Mouse (Mus musculus) gastrocnemius, adult 18-20 months (tissue): ENCODE results near the gene Mllt10. TPM values are rescaled to one million over a fixed set of nuclear protein-coding genes. Genes with fewer than 3 reads are reported as not detected.

ENCODE experiments used
- DNase-seq: peaks from one replicate; pipeline ENCODE4 v3.0.0; 2021; ENCODE audit warnings: low spot score
- total RNA-seq, 2 experiments: library from RNA; stranded (reverse); gene quantifications; 2 replicates each; pipeline ENCODE4 v1.2.3; 2021

Gene Mllt10
- total RNA-seq, 2 experiments from 2014 or later: 21.8 to 23.2 TPM

DNA sequence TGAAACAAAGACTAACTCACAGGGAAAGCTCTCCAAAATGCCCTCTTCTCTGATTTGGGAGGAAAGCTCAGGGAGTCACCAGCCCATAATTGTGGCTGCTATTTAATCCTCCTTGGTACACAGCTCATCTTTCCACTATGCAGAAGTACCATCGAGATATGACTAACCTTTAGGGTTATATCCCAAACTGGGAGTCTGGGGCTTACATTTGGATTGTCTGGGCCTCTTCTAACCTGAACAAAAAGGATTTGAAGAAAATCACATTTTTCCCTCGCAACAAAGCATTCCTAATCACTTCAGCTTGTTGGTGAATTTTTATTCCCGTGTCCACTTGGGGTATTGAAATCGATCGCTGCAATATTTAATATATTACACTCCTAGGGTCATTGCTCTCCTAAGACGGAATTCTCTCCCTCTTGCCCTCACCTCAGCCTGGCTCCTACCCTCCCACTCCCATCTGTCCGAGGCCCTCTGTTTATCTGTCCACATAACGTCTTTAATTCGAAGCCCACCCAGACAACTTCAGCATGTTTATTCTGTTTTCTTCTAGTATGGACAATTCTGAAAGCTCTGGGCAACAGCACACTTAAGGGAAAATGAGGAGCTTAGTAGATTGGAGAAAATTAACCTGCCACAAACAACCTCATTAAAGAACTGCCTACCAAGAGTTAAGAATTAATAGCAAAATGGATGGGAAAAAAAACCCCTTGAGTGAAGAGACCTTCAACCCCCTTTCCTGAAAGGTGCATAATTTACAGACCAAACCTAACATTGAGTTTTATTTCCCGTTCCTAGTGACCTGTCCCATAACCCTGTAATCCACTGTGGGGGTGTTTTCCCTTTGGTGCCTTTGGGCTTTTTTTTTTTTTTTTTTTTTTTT is 20.4 kb upstream of the Mllt10 start:
- no peak for DNase-seq

DNA sequence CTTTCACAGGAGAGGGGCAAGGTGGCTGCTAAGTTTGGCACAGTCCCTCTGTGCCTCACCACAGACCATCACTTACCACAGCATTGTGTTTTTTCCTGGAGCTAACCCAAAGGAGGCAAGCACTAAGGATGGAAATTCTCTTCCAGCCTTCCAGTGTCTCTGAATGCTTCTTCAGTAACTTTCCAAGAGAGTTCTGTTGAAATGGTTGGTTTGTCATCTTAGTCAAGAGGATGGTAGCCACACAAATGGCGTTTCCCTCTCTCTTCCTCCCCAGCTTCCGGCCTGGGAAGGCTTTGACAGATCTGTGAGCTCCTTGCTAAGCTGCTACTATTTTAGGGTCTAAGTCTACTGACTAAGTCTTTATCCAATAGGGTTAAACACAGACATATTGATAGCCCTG is 17.5 kb upstream of the Mllt10 start, which contains the start of gene A930004D18Rik:
Gene A930004D18Rik (minus strand): TSS at position 247 of the 400 bp plus-strand sequence.
- DNase-seq: no peak

DNA sequence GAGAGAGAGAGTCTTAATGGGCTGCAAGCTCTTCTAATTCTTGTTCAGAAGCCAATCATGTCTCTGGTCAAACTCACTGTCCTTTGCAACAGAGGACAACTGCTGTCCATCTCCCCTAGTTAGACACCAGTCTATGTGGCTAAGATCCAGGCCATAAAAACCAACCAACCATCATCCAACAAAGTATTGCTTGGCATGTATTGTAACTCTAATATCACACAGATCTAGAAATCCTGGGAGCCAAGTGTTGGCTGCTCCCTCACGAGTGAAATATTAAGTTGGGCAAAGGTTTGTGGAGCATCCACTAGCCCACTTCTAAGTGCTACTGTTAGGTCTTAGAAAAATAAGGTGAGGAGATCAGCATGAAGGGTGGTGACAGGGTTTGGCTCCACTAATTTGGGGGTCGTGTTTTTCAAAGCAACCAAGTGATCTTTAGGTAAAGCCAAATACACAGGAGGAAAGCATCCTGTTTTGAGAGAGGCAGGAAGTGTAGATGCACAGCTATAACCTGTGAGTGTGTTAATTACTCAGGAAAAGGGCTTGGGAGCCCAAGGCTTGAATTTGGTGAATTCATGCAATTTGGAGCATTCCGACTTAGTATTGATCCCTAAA is 16.8 kb upstream of the Mllt10 start:
- DNase-seq: no peak

DNA sequence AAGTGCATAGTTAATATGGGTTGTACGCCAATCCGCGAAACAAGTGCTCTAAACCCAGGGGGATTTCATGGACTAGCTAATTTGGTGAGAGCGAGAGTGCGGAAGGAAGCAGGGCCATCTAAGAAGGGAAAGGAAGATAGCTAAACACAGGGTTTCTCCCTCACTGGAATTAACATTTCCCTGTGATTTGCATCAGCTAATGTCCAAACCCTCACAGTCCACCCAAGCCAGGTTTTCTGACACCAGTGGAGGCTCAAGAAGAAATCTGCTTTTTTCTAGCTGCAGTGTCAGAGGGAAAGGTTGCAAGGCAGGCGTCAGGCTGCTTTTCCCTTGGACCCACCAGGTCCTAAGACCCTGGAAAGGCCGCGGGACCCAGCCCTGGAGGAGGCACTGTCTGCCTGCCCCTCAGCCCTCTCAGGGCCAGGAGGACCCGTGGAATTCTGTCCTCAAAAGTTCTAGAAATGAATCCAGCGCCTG is 16.1 kb upstream of the Mllt10 start:
- no peak for DNase-seq

DNA sequence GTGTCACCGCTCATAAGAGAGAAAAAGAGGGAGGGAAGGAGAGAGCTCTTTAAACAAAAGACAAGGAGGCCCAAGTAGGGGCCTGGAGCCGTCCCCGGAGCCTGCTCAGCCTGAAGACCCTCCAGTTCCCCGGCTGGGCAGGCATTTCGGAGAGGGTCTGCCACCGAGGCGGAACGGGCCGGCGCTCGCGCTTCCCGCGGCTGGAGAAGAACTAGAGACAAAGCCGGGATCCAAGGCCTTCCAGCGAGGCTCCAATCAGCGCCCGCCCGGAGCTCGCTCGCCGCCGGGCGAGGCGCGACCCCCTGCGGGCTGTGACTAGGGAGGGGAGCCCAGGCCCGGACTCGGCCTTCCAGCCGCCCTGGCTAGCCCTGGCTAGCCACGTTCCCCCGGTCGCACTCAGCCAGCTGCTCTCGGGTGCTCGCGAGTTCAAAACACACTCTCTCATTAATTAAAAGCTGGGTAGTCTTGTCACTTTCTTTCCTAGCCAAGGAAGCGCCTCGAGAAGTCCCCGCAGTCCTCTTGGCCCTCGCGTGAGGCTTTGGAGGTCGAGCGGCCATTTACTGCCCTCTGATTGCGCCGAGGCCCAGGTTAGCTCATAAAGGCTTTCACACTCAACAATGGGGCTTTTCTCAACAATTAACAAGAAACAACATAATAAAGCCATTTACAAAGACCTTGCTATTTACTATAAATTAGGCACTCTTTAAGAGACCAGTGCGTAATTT is 15.3 kb upstream of the Mllt10 start:
- no peak for DNase-seq

DNA sequence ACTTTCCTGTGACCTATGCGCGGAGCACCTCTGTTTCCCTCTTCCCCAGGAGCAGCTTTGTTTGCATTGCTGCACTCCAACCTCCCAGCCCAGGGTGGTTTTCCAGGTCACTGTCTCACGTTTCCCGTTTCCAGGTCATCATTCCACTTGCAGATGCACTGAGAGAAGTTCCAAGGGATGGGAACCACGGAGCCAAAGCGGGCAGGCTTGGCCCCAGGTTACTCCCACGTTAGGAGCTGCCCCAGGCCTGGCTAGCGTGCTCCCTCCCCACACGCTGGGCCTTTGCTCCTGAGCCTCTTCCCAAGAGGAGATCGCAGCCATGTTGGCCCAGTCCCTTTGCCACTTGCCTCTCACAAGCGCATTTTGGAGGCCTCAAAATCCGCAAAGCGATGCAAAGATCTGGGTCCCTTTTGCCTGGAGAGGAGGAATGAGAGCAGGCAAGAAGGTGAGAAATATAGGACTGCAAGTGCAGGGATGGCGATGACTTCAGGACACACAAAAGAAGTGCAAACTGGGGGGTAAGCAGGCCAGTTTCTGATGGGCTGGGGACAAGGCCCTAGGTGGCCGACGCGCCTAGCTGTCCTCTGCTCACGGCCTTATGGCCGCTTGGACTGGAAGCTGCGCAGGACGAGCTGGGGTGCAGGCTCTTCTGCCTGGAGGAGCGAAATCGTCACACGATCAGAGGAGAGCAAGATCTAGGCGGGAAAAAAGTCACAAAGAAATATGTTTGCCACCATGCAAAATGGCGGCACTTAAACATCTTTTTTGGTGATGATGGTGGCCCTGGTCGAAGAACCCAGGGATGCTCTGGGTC is 14.5 kb upstream of the Mllt10 start:
- DNase-seq: no peak

DNA sequence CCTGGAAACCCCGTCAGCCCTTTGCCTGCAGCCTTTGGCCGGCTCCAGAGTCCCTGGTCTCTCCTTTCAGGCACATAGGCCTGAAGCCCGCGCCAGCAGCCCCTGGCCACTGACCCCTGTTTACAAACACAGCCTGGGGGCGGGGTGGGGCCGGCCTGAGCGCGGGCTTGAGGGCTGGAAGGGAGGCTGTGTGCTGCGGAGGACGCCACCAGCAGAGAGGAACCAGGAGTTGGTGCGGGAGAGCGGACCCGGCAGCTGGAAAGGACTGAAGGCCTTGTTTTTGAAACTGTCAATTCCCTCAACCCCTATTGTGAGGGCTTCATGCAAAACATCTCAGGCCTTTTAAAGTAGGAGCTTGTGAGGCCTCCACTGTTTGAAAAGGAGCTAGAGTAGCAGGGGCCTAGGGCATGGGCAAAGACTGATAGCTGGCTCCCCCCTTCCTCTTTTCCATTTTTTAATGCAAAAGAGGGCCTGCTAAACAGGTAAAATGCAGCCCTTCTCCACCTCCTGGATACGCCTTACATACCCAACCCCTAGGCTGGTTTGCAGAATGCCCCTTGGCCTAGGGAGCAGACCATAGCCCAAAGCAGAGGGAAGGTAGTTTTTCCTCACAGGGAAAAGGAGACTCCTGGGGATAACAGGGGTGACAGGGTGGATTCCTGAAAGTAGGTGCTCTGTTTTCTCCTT is 13.7 kb upstream of the Mllt10 start:
- no peak for DNase-seq

DNA sequence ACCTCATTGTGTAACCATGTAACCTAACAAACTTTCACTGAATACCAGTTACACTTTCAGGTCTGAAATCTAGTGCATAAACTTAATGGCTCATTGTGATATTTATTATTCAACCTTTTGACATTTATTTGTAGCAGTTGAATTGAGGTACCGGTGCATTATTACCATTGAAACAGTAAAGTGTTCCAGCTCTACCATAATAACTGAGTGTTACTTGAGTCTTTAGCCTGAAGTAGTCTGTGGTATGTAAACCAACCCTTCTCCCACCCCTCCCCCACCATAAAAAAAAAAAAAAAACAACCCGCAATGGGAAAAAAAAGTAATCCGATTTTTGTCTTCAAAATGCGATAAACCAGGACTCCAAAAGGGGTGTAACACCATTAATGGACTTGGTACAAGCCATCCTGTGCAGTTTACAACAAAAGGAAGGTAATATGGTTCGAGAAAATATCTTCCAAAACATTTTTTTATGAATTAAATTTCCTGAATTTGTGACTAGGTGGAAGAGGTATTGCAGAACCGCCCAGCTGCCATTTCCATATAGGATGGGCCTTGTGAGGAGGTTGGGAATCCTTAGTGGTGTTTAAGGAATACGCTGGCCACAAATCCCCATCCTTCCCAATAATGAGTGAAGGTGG is 9.8 kb upstream of the Mllt10 start:
- no peak for DNase-seq

DNA sequence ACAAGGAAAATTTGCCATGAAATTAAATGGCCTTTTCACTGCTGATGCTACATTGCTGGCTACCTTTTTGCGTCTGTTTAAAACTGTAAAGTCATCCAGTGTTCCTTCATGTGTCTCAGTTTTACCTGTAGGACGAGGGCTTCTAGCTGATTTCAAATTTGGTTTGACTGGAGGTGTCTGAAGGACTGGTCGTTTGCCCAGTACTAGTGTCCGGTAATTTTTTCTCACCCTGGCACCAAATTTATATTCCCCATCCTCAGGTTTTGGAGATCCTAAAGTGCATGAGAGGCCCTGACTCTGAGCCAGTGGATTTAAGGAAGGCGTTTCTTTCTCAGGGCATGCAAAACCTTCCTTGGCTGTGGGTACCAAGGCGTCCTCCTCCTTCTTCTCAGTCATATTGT is 9.3 kb upstream of the Mllt10 start:
- no peak for DNase-seq

DNA sequence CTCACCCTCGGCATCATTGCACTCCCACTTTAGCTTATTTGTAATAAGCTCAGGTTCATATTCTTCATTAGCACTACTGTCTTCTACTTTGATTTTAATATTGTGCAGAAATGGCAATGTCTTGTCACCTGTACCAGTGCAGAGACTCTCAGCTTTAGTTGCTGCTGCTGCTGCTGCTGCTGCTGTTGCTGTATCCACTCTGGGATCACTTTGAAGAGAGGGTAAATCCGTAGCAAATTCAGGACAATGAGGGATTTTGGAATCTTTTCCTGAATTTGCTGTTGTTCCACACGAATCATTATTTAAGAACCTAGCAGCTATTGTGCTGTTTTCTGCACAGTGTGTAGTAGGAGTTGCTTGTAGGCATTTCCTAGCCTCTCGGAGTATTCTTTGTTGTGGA is 8.9 kb upstream of the Mllt10 start:
- DNase-seq: no peak

DNA sequence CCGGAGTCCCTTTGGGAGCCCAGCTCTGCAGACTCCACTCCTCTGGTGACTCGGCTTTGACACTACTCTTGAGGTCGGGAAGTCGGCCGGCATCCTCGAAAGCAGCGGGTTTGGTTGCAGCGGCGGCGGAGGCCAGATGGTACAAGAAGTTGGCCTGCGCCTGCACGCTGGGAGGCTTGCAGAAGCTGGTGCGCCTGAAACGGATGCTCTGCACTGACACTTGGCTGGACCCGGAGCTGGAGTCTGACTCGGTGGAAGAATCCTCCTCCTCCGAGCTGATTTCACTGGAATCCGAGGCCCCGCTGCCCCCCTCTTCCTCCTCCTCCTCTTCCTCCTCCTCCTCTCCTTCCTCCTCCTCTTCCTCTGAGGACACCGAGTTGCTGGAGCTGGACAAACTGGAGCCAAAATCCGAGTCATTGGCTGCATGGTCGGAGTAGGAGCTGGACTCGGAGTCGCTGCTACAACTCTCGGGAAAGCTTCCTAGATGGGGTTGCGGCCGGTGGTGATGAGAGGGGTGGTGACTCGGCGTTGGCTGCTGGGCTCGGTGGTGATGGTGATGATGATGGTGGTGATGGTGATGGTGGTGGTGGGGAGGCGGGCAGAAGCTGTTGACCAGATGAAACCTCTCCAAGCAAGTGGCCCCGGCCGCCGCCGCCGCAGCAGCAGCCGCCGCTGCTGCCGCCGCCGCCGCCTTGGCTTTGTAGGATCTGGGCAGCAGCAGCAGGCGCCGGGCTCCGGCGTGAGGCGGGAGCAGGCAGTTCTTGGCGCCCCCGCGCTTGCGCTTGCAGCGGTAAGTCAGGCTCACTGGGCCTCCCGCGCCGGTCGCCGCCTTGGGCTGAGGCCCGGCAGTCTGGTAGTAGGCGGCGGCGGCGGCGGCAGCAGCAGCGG is 8.0 kb upstream of the Mllt10 start:
- DNase-seq: peak; percentile 77

DNA sequence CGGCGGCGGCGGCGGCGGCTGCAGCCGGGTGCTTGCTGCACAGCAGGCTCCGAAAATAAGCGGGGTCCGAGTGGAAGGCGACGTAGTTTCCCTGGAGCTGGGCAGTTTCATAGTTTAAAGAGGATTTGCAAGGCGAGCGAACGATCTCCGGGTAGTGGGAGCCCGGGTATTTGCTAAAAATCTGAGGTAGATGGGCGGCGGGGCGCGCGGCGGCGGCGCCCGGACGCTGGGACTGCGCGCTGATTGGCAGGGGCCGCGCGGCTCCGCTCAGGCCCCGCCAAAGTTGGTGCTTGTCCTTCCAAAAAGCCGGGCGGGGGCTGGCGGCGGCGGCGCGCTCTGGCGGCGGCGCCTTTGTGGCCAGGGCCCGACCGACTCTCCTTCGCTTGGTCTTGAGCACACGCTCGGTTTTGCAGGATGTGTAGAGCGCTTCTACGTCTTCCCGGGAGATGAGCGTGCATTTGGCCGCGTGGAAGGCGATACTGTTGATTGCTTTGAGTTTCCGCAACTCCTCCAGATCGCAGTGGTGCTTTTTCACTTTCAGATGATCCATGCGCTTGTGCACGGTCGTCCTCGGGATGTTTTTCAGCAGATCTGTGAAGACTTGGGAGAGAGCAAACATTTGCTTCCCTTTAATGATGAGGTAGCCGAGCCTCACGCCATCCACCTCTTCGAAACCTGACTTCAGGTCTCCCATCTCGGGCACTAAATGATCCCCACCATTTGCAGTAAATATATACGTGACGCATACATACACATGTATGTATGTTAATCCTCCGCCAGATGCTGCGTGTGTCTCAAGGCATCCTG is 7.2 kb upstream of the Mllt10 start:
- peak; percentile 58 for DNase-seq

DNA sequence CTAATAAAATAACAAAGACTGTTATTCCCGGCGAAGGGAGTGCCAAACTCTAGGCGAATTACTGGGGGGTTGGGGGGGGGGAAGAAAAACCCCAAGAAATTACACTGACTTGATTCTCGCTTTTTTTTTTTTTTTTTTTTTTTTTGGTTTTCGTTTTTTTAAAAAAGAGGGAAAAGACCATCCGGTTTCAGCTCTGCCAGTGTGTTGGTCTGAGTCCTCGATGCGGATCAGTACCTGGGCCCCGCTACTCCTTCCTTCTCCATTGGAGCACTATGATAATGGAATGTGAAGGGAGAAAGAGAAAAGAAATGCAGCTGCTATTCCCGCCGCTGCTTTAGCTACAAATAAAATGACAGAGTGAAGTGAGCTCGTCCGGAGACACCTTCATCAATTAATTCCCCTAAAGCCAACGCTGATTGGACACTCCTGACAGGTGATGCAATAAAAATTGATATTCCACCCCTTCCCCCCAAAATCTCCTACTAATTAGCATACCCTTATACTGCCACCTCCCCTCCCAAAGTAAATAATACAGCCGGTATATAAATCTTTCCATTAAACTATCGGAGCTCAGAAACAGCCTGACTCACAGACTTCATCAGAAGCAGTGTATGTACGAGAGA is 6.5 kb upstream of the Mllt10 start, which contains the start of gene Skida1:
Gene Skida1 (minus strand): TSS at position 599 of the 623 bp plus-strand sequence.
- no peak for DNase-seq

DNA sequence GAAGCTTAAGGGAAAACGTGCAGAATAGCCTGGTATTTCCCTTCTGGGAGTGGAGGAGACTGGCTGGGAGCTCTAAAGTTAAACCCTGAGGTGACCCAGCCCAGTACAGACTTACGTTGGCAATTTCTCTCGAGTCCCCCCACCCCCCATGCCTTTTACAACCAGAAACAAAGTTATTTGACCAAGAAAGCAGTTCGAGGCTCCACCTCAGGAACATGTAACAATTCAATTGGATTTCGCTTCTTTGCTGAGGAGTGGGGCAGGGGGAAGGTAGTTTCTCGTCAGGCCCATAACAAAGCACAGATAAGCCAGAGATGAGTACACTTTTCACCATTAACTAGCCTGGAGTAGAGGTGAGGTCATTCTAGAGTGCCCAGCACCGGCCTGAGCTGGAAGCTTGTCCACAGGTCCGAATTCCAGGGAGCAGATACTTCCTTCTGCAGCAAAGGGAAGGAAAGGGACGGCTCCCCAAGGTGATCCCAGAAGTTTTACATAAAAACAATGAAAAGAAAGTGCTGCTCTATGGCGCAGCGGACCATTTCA is 5.7 kb upstream of the Mllt10 start:
- DNase-seq: no peak

DNA sequence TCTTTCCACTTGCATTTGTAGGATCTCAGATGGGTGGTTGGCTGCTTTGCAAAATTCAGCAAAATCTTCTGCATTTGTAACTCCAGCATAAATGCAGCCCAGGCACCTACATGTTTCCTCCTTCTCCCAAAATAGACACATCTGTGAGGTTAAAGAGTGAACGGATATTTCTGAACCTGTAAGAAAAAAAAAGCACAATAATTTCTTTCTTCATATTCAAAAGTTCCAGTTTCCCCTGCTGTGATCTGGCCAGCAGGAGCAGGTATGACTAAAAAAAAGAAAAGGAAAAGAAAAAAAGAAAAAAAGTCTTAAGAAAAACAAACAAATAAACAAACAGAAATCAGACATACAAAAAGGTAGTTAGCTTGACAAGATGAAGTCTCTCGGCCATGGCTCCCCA is 5.0 kb upstream of the Mllt10 start:
- no peak for DNase-seq

DNA sequence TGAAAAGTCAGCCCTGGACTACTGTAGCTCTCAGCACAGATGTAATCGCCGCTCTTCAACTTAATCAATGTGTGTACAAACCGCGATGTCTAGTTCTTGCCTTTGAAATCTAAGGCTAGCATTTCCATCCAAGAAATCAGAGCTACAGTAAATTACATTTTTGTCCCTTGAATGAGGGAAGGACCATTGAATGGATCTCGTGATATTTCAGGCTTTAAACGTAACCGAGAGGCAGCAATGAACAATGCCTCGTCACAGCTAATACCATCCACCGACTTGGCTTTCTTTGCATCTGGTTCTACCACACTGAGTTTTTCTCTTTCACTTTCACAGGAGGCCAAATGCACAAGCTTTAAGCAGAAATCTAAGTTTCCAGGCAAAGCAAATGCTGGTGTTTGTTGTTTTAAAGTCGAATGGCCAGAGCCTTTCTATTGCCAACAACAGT is 4.5 kb upstream of the Mllt10 start:
- no peak for DNase-seq
